Mouse (Mus musculus) heart, adult 2 months (tissue): ENCODE measurements around the gene Dut. TPM values are rescaled to one million over a fixed set of nuclear protein-coding genes. Genes with fewer than 3 reads are reported as not detected.

ENCODE experiments used
- DNase-seq, 2 experiments: peaks; one replicate each; pipeline ENCODE4 v3.0.0; 2021
- H3K27ac ChIP-seq: fragments of 200-600 bp; 2 replicates; pipeline ENCODE4 v1.8.1; 2022
- H3K27me3 ChIP-seq: fragments of 200-500 bp; 2 replicates; pipeline ENCODE4 v1.6.1; 2012; ENCODE audit warnings: mild to moderate bottlenecking, low read length, inconsistent platforms, mixed read lengths; ENCODE audit not compliant: control insufficient read depth, insufficient read depth
- H3K36me3 ChIP-seq: fragments of 200-500 bp; 2 replicates; pipeline ENCODE4 v1.6.1; 2012; ENCODE audit warnings: low read length, inconsistent platforms; ENCODE audit not compliant: control insufficient read depth, insufficient read depth
- H3K4me1 ChIP-seq: fragments of 200-500 bp; 2 replicates; pipeline ENCODE4 v1.6.1; 2011; ENCODE audit warnings: low read length; ENCODE audit not compliant: control insufficient read depth, insufficient read depth
- H3K4me3 ChIP-seq: fragments of 200-600 bp; 2 replicates; pipeline ENCODE4 v1.8.1; 2022
- H3K79me2 ChIP-seq: fragments of 200-500 bp; replicated peaks from 2 replicates; pipeline ENCODE4 v1.6.1; 2012; ENCODE audit warnings: mild to moderate bottlenecking, inconsistent platforms, low read length, moderate library complexity, mixed read lengths; ENCODE audit not compliant: control insufficient read depth, insufficient read depth
- H3K9ac ChIP-seq: fragments of 200-500 bp; 2 replicates; pipeline ENCODE4 v1.6.1; 2012; ENCODE audit warnings: low read depth, mild to moderate bottlenecking, control low read depth, inconsistent platforms, low read length, mixed read lengths
- CTCF ChIP-seq: fragments of 200-600 bp; IDR thresholded peaks from 2 replicates; pipeline ENCODE4 v1.8.1; 2022; ENCODE audit warnings: antibody characterized with exemption, mild to moderate bottlenecking, moderate library complexity
- EP300 ChIP-seq: fragments of 200-500 bp; IDR thresholded peaks from 2 replicates; pipeline ENCODE4 v1.6.1; 2011; ENCODE audit warnings: low read depth, low read length, control low read depth; ENCODE audit not compliant: insufficient read depth
- POLR2A ChIP-seq: fragments of 200-500 bp; IDR thresholded peaks from 2 replicates; pipeline ENCODE4 v1.6.1; 2011; ENCODE audit warnings: mild to moderate bottlenecking, low read depth, low read length, control low read depth; ENCODE audit not compliant: insufficient read depth
- WGBS: fragments of 180-500 bp; shearing (Covaris S2); methylation state at CpG from one replicate; pipeline ENCODE4 v1.1.7; 2018; 5-methylcytosine and 5-hydroxymethylcytosine counted together
- intact Hi-C: fragments of 180-260 bp; cut with DNase I; formaldehyde crosslinking; loops from one replicate; pipeline ENCODE4 v1.15.1; 2025
- polyA plus RNA-seq: library from polyadenylated mRNA; depleted of rRNA; stranded (reverse); fragments of >200 nt; gene quantifications from 2 replicates; pipeline ENCODE4 v1.2.3, GENCODE M21; 2012
- total RNA-seq, 2 experiments: library from RNA; stranded (reverse); gene quantifications; 2 replicates each; pipeline ENCODE4 v1.2.3; 2021

Gene Dut
- total and polyA plus RNA-seq, 3 experiments = 17.3 to 27.5 (median 27.4) TPM

DNA sequence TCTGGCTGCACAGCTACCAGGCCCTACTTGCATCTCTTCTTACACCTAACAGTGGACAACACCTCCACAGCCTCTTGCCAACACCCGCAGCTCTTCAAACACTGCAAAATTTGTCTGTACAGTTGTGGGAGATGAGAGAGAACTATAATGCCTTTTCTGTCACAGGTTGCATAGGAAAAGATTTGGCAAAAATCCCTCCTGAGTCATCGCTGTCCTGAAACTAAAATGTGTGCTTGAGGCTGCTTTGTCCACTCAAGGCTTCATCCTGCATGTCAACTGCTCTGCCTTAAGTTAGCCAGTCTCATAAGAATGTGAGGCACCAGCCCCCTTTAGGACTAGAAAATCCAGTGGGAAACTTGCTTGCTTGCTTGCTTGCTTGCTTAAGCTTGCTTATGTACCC is 12.9 kb upstream of the Dut start:
- H3K4me3 ChIP-seq = no peak overlapping the region
- H3K27me3 ChIP-seq = no peaks in the 10 kb centered on the region

DNA sequence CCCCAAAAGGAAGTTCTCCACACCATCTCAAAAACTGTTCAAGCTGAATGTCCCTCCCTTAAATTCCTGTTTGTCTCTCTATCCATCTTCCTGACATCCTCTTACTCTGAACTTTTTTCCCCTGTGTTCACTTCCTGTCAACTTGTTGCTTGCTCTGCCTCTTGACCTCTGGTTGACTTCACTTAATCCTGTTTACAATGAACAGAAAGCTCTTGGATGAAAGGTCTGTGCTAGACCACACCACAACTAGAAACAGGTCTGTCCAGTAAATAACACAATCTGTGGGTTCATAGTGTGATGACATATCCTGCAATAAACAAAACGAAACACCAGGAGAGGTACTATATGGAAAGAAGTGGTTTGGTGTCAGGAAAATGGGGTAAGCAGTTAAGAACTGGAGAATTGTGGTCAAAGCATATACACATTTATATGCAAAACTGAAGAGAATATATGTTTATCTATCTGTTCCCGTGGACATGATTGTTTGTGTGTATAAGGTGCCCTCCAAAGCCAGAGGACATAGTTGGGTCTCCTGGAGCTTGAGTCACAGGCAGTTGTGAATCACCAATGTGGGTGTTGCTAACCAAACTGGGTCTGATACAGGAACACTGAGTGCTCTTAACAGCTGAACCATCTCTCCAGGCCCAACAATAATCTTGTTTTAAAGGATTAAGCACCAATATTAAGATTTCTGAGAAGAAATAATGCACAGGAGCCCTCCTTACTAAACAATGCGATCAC is 1.3 kb upstream of the Dut start:
- TF ChIP-seq POLR2A = no peak
- no peak for TF ChIP-seq CTCF
- no peak for TF ChIP-seq EP300
- intact Hi-C loops = no loop called here
- Histone ChIP-seq H3K4me1 (peaks cover 2% of the 10 kb centered on the region), H3K4me3 (no peak overlapping the region), H3K9ac (no peak overlapping the region), H3K79me2 (no peaks in the 10 kb centered on the region), H3K36me3 (peaks cover 3% of the 10 kb centered on the region), H3K27me3 (no peaks in the 10 kb centered on the region), H3K27ac (no peak overlapping the region)
- 91% methylated on average over 3 of the region's 3 CpGs for WGBS
- DNase-seq = no peak

More for the DNA sequence above, 12.9 kb upstream of the Dut start:
- Histone ChIP-seq H3K79me2 (no peaks in the 10 kb centered on the region), H3K9ac (no peak overlapping the region), H3K27ac (no peak overlapping the region), H3K4me1 (no peaks in the 10 kb centered on the region), H3K36me3 (no peaks in the 10 kb centered on the region)
- TF ChIP-seq POLR2A = no peak
- no peak for TF ChIP-seq EP300
- TF ChIP-seq CTCF = no peak
- no peak for DNase-seq
- intact Hi-C loops = no loop called here
- WGBS = 79% methylated on average over 2 of the region's 2 CpGs

DNA sequence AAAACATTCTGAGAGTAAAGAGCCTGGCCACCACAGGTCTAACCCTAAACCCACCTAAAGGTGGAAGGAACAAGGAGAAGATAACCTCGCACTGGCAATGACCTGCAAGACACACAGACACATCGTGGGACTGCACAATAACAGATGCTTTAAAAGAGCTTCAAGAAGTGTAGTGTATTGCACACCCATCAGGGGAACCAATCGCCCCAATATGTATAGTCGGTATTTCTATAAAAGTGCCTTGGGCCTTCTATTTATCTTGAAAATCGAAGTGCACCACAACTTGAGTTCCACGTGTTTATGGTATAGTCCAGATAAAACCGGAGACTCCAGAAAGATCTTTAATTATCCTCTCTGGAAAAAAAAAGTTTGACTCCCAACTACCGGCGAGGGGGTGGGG is 321 bp upstream of the Dut start:
- Histone ChIP-seq H3K79me2 (no peaks in the 10 kb centered on the region), H3K4me1 (peaks cover 2% of the 10 kb centered on the region), H3K36me3 (peaks cover 3% of the 10 kb centered on the region), H3K27me3 (no peaks in the 10 kb centered on the region), H3K4me3 (peak overlapping the region; percentile 75), H3K27ac (peak overlapping the region; percentile 44), H3K9ac (peak overlapping the region; percentile 38; the same call in 1 of the 2 replicates)
- 6% methylated on average over 9 of the region's 9 CpGs for WGBS
- intact Hi-C loops = no loop called here
- no peak for DNase-seq
- TF ChIP-seq CTCF (no peak), POLR2A (no peak), EP300 (no peak)

DNA sequence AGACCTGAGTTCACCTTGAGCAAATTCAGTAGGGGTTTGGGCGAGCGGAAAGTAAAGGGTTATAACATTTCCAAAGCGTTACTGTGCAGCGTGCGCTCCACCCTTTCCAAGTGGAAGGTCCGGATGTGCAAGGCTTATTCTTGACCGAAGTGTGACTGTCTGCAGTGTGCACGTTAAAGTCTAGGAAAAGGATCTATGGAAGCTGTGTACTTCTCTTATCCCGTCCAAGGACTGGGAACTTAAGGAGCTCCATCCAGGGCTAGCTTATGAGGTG is 909 bp downstream of the Dut start:
- no peak for DNase-seq
- intact Hi-C loops = no loop called here
- H3K79me2 ChIP-seq = no peaks in the 10 kb centered on the region
- peaks cover 3% of the 10 kb centered on the region for H3K36me3 ChIP-seq
- no peak for TF ChIP-seq POLR2A
- no peak for TF ChIP-seq CTCF
- no peak for TF ChIP-seq EP300
- peak overlapping the region; percentile 73 for H3K27ac ChIP-seq
- peak overlapping the region; percentile 75 for H3K4me3 ChIP-seq
- peak overlapping the region; percentile 75 for H3K9ac ChIP-seq
- 8% methylated on average over 9 of the region's 9 CpGs for WGBS
- peaks cover 3% of the 10 kb centered on the region for H3K4me1 ChIP-seq
- no peaks in the 10 kb centered on the region for H3K27me3 ChIP-seq

DNA sequence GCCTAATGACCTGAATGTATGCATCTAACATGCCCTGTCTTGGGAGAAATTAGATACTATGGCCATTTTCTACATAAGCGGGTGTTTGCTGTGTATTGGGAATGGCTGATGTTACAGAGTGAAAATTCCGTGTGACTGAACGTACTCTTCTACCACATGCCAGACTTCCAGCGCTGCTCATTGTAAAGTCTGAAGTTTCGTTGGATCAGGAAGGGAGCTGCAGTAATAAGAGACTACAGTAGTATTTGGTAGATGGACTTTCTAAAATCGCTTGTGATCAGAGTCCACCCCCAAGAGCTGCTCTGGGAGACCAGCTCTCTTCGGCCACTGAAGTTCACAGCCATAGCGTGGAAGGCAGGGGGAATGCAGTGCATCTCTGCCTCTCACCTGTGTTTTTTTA is 1.3 kb downstream of the Dut start:
- TF ChIP-seq CTCF = no peak
- no peak for TF ChIP-seq POLR2A
- no peak for TF ChIP-seq EP300
- H3K9ac ChIP-seq = no peak overlapping the region
- WGBS = 48% methylated on average over 8 of the region's 8 CpGs
- peaks cover 3% of the 10 kb centered on the region for H3K4me1 ChIP-seq
- no peak for DNase-seq
- H3K79me2 ChIP-seq = no peaks in the 10 kb centered on the region
- no peak overlapping the region; the same call in 1 of the 2 replicates for H3K4me3 ChIP-seq
- H3K27me3 ChIP-seq = no peaks in the 10 kb centered on the region
- intact Hi-C loops = no loop called here
- H3K27ac ChIP-seq = 0 out of 2 replicates have a peak overlapping the region, but pooled peaks have one; percentile 73
- peaks cover 3% of the 10 kb centered on the region for H3K36me3 ChIP-seq

DNA sequence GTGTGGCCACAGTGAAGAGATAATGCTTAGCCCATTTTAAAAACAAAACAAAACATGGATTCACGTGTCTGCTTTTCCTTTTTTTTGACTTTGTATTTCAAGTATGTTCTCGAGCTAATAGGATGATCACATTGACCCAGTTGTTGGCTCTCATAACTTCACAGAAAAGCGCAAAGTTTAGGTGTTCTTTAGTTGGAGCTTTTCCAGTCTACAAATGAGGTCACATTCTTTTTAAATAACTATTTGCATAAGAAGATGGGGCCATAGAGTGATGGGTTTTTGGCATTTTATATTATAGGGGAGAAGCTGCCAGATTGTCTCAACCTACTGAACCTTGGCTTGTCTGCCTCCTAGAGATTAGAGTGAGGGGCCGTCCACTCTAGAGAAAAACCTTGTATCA is 2.3 kb downstream of the Dut start:
- no peak for DNase-seq
- Histone ChIP-seq H3K79me2 (no peaks in the 10 kb centered on the region), H3K4me3 (no peak overlapping the region), H3K27ac (no peak overlapping the region), H3K36me3 (peaks cover 3% of the 10 kb centered on the region), H3K9ac (no peak overlapping the region), H3K27me3 (no peaks in the 10 kb centered on the region), H3K4me1 (peaks cover 3% of the 10 kb centered on the region)
- WGBS = 84% methylated on average over 4 of the region's 4 CpGs
- TF ChIP-seq CTCF (no peak), EP300 (no peak), POLR2A (no peak)
- intact Hi-C loops = no loop called here
